17 mouse cellular contexts compared by ENCODE assay signal in genomic region chr11:62670006-62670405, GRCm38 (mm10). TPM values are rescaled to one million over a fixed set of nuclear protein-coding genes. Genes with fewer than 3 reads are reported as not detected.
A peak's percentile ranks its signal among the peaks of the same experiment; 100 is the strongest.
DNase-seq lines count a peak whose midpoint lies in the region; ATAC-seq and TF ChIP-seq lines count a peak whose summit lies in the region.
"Had no signal": no experiment of that assay in that cellular context is flagged by ENCODE, and none has a peak within 500 bp of the region (broad histone marks: within the 10 kb centered on the region; RNA-seq: fewer than 3 reads in every experiment).

No protein-coding gene starts in this region.

- no peaks in the 10 kb centered on the region for H3K9me3 ChIP-seq in heart, embryonic 12.5 days (replicated peaks)
- H3K9me3 ChIP-seq: forebrain, embryonic 15.5 days; hindbrain, embryonic 15.5 days had no signal

- 75% methylated on average over 6 of the region's 6 CpGs for WGBS in heart, embryonic 12.5 days

- H3K27me3 ChIP-seq in heart, embryonic 12.5 days (replicated peaks), result no peaks in the 10 kb centered on the region
- H3K27me3 ChIP-seq in myocyte (ENCODE audit: control insufficient read depth, insufficient read depth, insufficient read length), result no peaks in the 10 kb centered on the region
- H3K27me3 ChIP-seq: forebrain, embryonic 15.5 days; hindbrain, embryonic 15.5 days had no signal

- peaks cover 18% of the 10 kb centered on the region for H3K36me3 ChIP-seq in heart, embryonic 12.5 days
- peaks cover 4% of the 10 kb centered on the region for H3K36me3 ChIP-seq in myocyte (ENCODE audit: control insufficient read depth, insufficient read depth)
- H3K36me3 ChIP-seq: forebrain, embryonic 15.5 days; hindbrain, embryonic 15.5 days had no signal

- no peak overlapping the region for H3K4me3 ChIP-seq in heart, embryonic 12.5 days
- H3K4me3 ChIP-seq in myocyte, result peak overlapping the region; percentile 1
- H3K4me3 ChIP-seq: forebrain, embryonic 15.5 days; hindbrain, embryonic 15.5 days had no signal

- no peaks in the 10 kb centered on the region for H3K79me2 ChIP-seq in myocyte (ENCODE audit: control insufficient read depth, insufficient read depth)

- H3K9ac ChIP-seq in heart, embryonic 12.5 days, result no peak overlapping the region
- H3K9ac ChIP-seq: forebrain, embryonic 15.5 days; hindbrain, embryonic 15.5 days had no signal

- intact Hi-C loops in left cerebral cortex, postnatal 4 days (cut with DNase I), result no loop called here
- intact Hi-C loops in left cerebral cortex, postnatal 36 days (cut with DNase I), result no loop called here

- no peak overlapping the region for H3K27ac ChIP-seq in heart, embryonic 12.5 days (ENCODE audit: poor library complexity, severe bottlenecking)
- H3K27ac ChIP-seq: forebrain, embryonic 15.5 days; hindbrain, embryonic 15.5 days had no signal

- ATAC-seq in heart, embryonic 12.5 days (ENCODE audit: insufficient number of reproducible peaks, low FRiP score), result no peak; the same call in 1 of the 2 replicates
- ATAC-seq: forebrain, embryonic 15.5 days; intestine, embryonic 16.5 days had no signal

- no peak overlapping the region for H3ac ChIP-seq in myocyte (ENCODE audit: control insufficient read depth, insufficient read length)

- no peak for TF ChIP-seq POLR2A in myocyte (IDR thresholded peaks at IDR 0.05; ENCODE audit: insufficient read length, low read depth)

- peaks cover 13% of the 10 kb centered on the region for H3K4me1 ChIP-seq in heart, embryonic 12.5 days (replicated peaks)
- H3K4me1 ChIP-seq: hindbrain, embryonic 15.5 days had no signal

- H3K4me2 ChIP-seq in heart, embryonic 12.5 days, result peak overlapping the region; percentile 40; the same call in 1 of the 2 replicates
- H3K4me2 ChIP-seq in myocyte (ENCODE audit: low read depth), result peak overlapping the region; percentile 61
- H3K4me2 ChIP-seq: forebrain, embryonic 15.5 days; hindbrain, embryonic 15.5 days had no signal

- peak; percentile 22 to 53 for DNase-seq in cerebellum, postnatal 25 days
- no peak for DNase-seq in cerebellum, adult 11-12 months
- no peak for DNase-seq in heart, adult 11 months
- peak; percentile 23 for DNase-seq in left cerebral cortex, postnatal 4 days
- DNase-seq in left cerebral cortex, postnatal 36 days (ENCODE audit: low spot score in 2 of 2), result no peak
- DNase-seq in B cell, adult 2 months, result no peak
- DNase-seq: adrenal gland, adult 2 months; adrenal gland, postnatal 36 days; cerebellum, adult 11 months; cerebellum, postnatal 36 days; gastrocnemius, postnatal 14 days; heart, postnatal 10 days had no signal

TF ChIP-seq in myocyte, 11 proteins besides CTCF, POLR2A, EP300 and RAD21:
- no peak for TF ChIP-seq TCF3 (IDR thresholded peaks at IDR 0.05; ENCODE audit: insufficient read length, low read depth)
- no peak for TF ChIP-seq TCF12 (IDR thresholded peaks at IDR 0.05; ENCODE audit: insufficient read depth, poor library complexity, severe bottlenecking)
- TF ChIP-seq MYOD1 (IDR thresholded peaks at IDR 0.05; ENCODE audit: control insufficient read depth in 1 of 3, insufficient read length in 2 of 3, low read depth in 2 of 3), result no peak
- no peak for TF ChIP-seq REST (IDR thresholded peaks at IDR 0.05; ENCODE audit: insufficient read depth, insufficient read length)
- TF ChIP-seq CEBPB (IDR thresholded peaks at IDR 0.05; ENCODE audit: insufficient read depth, poor library complexity, severe bottlenecking), result no peak
- TF ChIP-seq POLR2AphosphoS2 (IDR thresholded peaks at IDR 0.05; ENCODE audit: insufficient read length, low read depth), result no peak
- TF ChIP-seq MAX (IDR thresholded peaks at IDR 0.05; ENCODE audit: low read depth), result no peak
- TF ChIP-seq SRF (IDR thresholded peaks at IDR 0.05; ENCODE audit: control insufficient read depth, insufficient read length, low read depth), result no peak
TF ChIP-seq in myocyte: peak in this region for 0.

RNA-seq across cellular contexts. Expression of gene Mmgt2, which starts 21.5 kb away (rescaled TPM):
- polyA plus RNA-seq in heart, embryonic 12.5 days (2016; fragmentation: Nextera tagmentation; extraction: Ambion mirVana), result 51.0 and 58.3 TPM in 2 replicates
- 10 to 100 TPM; 18.1 to 19.6 TPM for total RNA-seq in left cerebral cortex, postnatal 4 days (2021)
- 10 to 100 TPM; 20.2 to 27.0 TPM for total RNA-seq in left cerebral cortex, postnatal 36 days (2021)
- 29.2 TPM for polyA plus RNA-seq in myocyte (2012; fragmentation: generic; extraction: Trizol)

RNA-seq across cellular contexts. Expression of gene Lrrc75a, which starts 21.7 kb away (rescaled TPM):
- 18.6 and 19.6 TPM in 2 replicates for polyA plus RNA-seq in heart, embryonic 12.5 days (2016; fragmentation: Nextera tagmentation; extraction: Ambion mirVana)
- 10 to 100 TPM; 14.4 to 16.7 TPM for total RNA-seq in left cerebral cortex, postnatal 4 days (2021)
- total RNA-seq in left cerebral cortex, postnatal 36 days (2021), result 10 to 100 TPM; 18.7 to 21.8 TPM
- 19.5 TPM for polyA plus RNA-seq in myocyte (2012; fragmentation: generic; extraction: Trizol)

Comparison
In these comparisons a context has a peak if more than half of its experiments do, and no peak if none do; other contexts are left out.
1. DNase-seq: peak in cerebellum, postnatal 25 days (2 of 2) and left cerebral cortex, postnatal 4 days (single experiment); none in cerebellum, adult 11-12 months (single experiment), heart, adult 11 months (single experiment), left cerebral cortex, postnatal 36 days (0 of 2) and B cell, adult 2 months (0 of 2).